Mouse (Mus musculus) G1E (cell line): ENCODE measurements at regions not wholly inside any gene's neighbourhood (a gene's known extent, or its start where the extent isn't known, plus 50 kb on each side); places are given as distances from the start of the nearest gene placed in this dataset.

Experiments
- CTCF ChIP-seq: IDR thresholded peaks from 2 replicates; pipeline ENCODE4 v1.5.1; 2012; ENCODE audit warnings: low read depth, low read length, inconsistent platforms, mixed read lengths
- GATA1 ChIP-seq: IDR thresholded peaks from 2 replicates; pipeline ENCODE4 v1.6.1; 2012; ENCODE audit warnings: borderline replicate concordance, low read length, inconsistent platforms, mixed read lengths
- GATA2 ChIP-seq: IDR thresholded peaks from 2 replicates; pipeline ENCODE4 v1.6.1; 2012; ENCODE audit warnings: low read depth, low read length, inconsistent platforms, borderline replicate concordance
- POLR2AphosphoS5 ChIP-seq: IDR thresholded peaks from 2 replicates; pipeline ENCODE4 v1.6.1; 2012; ENCODE audit warnings: low read depth, low read length, inconsistent platforms; ENCODE audit not compliant: insufficient replicate concordance
- TAL1 ChIP-seq: conservative IDR thresholded peaks from 2 replicates; pipeline ENCODE4 v1.6.1; 2012; ENCODE audit warnings: low read depth, low read length, inconsistent platforms, mixed read lengths

DNA sequence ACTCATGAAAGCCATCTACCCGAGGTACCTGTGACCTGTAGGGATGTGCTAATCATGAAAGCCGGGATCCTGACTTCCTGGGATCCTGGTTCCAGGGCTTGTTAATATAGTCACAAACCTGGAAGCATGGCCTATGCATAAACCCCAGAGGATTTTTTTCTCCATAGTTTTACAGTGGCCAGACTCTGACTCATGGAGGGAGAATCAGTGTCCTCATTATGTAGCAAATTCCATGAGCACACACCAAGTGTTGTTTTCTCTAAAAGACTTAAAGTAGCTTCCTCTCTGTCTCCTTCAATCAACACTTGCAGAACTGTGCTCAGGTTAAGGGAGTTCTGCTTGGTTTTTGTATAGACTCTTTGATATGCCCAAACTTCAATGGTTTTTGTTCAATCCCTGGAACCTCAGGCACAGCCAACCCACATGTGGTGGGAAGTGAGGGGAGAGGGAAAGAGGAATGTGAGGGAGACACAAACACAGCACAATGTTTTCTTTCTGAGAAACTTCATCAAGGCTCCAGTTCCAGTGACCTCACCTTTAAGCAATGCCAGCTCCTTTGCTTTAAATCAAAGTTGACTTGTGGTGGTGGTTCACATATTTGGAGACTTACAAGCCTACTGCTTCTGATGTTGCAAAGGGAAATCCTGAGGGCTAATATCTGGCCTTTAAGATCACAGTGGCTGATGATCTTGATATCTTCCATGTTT, 488.6 kb upstream of the Pappa start:
- no peak for TF ChIP-seq CTCF
- TF ChIP-seq GATA1, result no peak
- no peak for TF ChIP-seq POLR2AphosphoS5
- no peak for TF ChIP-seq TAL1
- TF ChIP-seq GATA2, result no peak
